Comparison of ENCODE assay signal across 9 mouse cellular contexts in the genomic region with DNA sequence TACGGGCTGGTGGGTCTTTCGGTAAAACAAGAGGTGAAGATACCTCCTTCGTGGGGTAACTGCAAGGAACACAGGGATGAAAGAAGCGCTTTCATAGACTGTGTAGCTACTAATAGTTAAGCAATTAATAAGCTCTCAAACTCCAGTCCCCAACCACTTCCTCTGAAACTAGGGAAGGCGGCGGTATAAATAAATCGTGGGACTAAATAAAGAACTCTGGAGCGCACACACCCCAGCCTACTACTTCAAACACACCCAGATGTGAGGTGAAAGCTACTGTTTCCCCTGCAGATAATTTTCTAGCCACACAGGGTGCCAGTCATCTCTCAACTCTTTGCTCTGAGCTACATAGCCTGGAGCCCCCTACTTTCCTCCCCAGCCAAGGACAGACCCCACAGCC. TPM values are rescaled to one million over a fixed set of nuclear protein-coding genes. Genes with fewer than 3 reads are reported as not detected.
A peak's percentile ranks its signal among the peaks of the same experiment; 100 is the strongest.
DNase-seq lines count a peak whose midpoint lies in the region; ATAC-seq lines count a peak whose summit lies in the region.
"Had no signal": no experiment of that assay in that cellular context is flagged by ENCODE, and none has a peak within 500 bp of the region (broad histone marks: within the 10 kb centered on the region; RNA-seq: fewer than 3 reads in every experiment).

No protein-coding gene starts in this region.

- no peak overlapping the region for H3K9ac ChIP-seq in heart, embryonic 13.5 days
- no peak overlapping the region for H3K9ac ChIP-seq in heart, embryonic 12.5 days
- peak overlapping the region; percentile 29 for H3K9ac ChIP-seq in forebrain, embryonic 15.5 days (replicated peaks)

- WGBS in heart, embryonic 13.5 days = 60% methylated on average over 8 of the region's 8 CpGs
- 75% methylated on average over 8 of the region's 8 CpGs for WGBS in heart, embryonic 12.5 days
- WGBS in forebrain, embryonic 15.5 days = 13% methylated on average over 8 of the region's 8 CpGs

- 0 out of 2 replicates have a peak overlapping the region, but pooled peaks have one; percentile 32 for H3K27ac ChIP-seq in heart, embryonic 13.5 days (replicated peaks)
- H3K27ac ChIP-seq in heart, embryonic 12.5 days (ENCODE audit: poor library complexity, severe bottlenecking) = no peak overlapping the region
- H3K27ac ChIP-seq in forebrain, embryonic 15.5 days (replicated peaks) = peak overlapping the region; percentile 85

- no peak overlapping the region for H3K4me3 ChIP-seq in heart, embryonic 13.5 days
- H3K4me3 ChIP-seq in heart, embryonic 12.5 days = no peak overlapping the region
- H3K4me3 ChIP-seq in forebrain, embryonic 15.5 days = 0 out of 2 replicates have a peak overlapping the region, but pooled peaks have one; percentile 12

- H3K4me1 ChIP-seq in heart, embryonic 13.5 days = peaks cover 40% of the 10 kb centered on the region
- H3K4me1 ChIP-seq in heart, embryonic 12.5 days (replicated peaks) = peaks cover 39% of the 10 kb centered on the region
- peaks cover 90% of the 10 kb centered on the region for H3K4me1 ChIP-seq in forebrain, embryonic 15.5 days

- peaks cover 18% of the 10 kb centered on the region for H3K36me3 ChIP-seq in heart, embryonic 13.5 days
- H3K36me3 ChIP-seq in heart, embryonic 12.5 days = peaks cover 5% of the 10 kb centered on the region; the same call in 1 of the 2 replicates
- H3K36me3 ChIP-seq in forebrain, embryonic 15.5 days = peaks cover 17% of the 10 kb centered on the region

- no peak for ATAC-seq in heart, embryonic 13.5 days (ENCODE audit: extremely low read depth, insufficient number of reproducible peaks, low FRiP score, low TSS enrichment)
- ATAC-seq in heart, embryonic 12.5 days (ENCODE audit: insufficient number of reproducible peaks, low FRiP score) = no peak
- ATAC-seq in forebrain, embryonic 15.5 days (replicated peaks) = no peak
- ATAC-seq in megakaryocyte progenitor cell, adult 5-6 weeks (replicated peaks; ENCODE audit: poor library complexity) = peak; percentile 47; the same call in 1 of the 2 replicates
- no peak for ATAC-seq in erythroid progenitor cell, adult 5-6 weeks (replicated peaks; ENCODE audit: low FRiP score, poor library complexity, severe bottlenecking)

- no peak overlapping the region for H3K4me2 ChIP-seq in heart, embryonic 13.5 days
- no peak overlapping the region for H3K4me2 ChIP-seq in heart, embryonic 12.5 days
- H3K4me2 ChIP-seq in forebrain, embryonic 15.5 days (replicated peaks) = peak overlapping the region; percentile 34

- no peaks in the 10 kb centered on the region for H3K9me3 ChIP-seq in heart, embryonic 13.5 days
- no peaks in the 10 kb centered on the region for H3K9me3 ChIP-seq in heart, embryonic 12.5 days (replicated peaks)
- no peaks in the 10 kb centered on the region for H3K9me3 ChIP-seq in forebrain, embryonic 15.5 days

- no peaks in the 10 kb centered on the region for H3K27me3 ChIP-seq in heart, embryonic 13.5 days (replicated peaks)
- H3K27me3 ChIP-seq in heart, embryonic 12.5 days (replicated peaks) = no peaks in the 10 kb centered on the region
- H3K27me3 ChIP-seq in forebrain, embryonic 15.5 days = no peaks in the 10 kb centered on the region

- DNase-seq in CD4-positive helper T cell, adult 2 months (ENCODE audit: low read depth, low spot score) = peak; percentile 23
- DNase-seq in adrenal gland, adult 8-10 months = no peak
- no peak for DNase-seq in adrenal gland, postnatal 36 days

RNA-seq across cellular contexts. Expression of a gene that starts 12.2 kb away (rescaled TPM):
- polyA plus RNA-seq in heart, embryonic 13.5 days (2015; fragmentation: Nextera tagmentation; extraction: Ambion mirVana) = 8.9 and 9.3 TPM in 2 replicates
- 13.5 and 14.4 TPM in 2 replicates for polyA plus RNA-seq in heart, embryonic 12.5 days (2016; fragmentation: Nextera tagmentation; extraction: Ambion mirVana)
- polyA plus RNA-seq in forebrain, embryonic 15.5 days (2015; fragmentation: Nextera tagmentation; extraction: Ambion mirVana) = 48.0 and 51.5 TPM in 2 replicates
- total RNA-seq in megakaryocyte progenitor cell, adult 5-6 weeks (2015) = 1.9 and 3.3 TPM in 2 replicates
- 1.1 and 1.7 TPM in 2 replicates for total RNA-seq in megakaryocyte progenitor cell, adult 5-6 weeks (2017)
- 1 to 10 TPM; 4.8 to 7.7 (median 5.1) TPM for total RNA-seq in adrenal gland, adult 8-10 months (2022)
- 0.84 and 1.1 TPM in 2 replicates for total RNA-seq in erythroid progenitor cell, adult 5-6 weeks (2015; ENCODE audit: low replicate concordance)
- 0.13 and 0.83 TPM in 2 replicates for total RNA-seq in erythroid progenitor cell, adult 5-6 weeks (2017; ENCODE audit: low replicate concordance)
- total RNA-seq in adrenal gland, postnatal 36 days (2021) = 1 to 10 TPM; 2.5 to 5.7 TPM

RNA-seq across cellular contexts. Expression of a gene that starts 41.3 kb away (rescaled TPM):
- polyA plus RNA-seq in heart, embryonic 13.5 days (2015; fragmentation: Nextera tagmentation; extraction: Ambion mirVana) = not detected in 2 replicates
- not detected in 2 replicates for polyA plus RNA-seq in heart, embryonic 12.5 days (2016; fragmentation: Nextera tagmentation; extraction: Ambion mirVana)
- 3.9 and 4.6 TPM in 2 replicates for polyA plus RNA-seq in forebrain, embryonic 15.5 days (2015; fragmentation: Nextera tagmentation; extraction: Ambion mirVana)
- total RNA-seq in megakaryocyte progenitor cell, adult 5-6 weeks (2015) = not detected in 2 replicates
- total RNA-seq in megakaryocyte progenitor cell, adult 5-6 weeks (2017) = not detected in 2 replicates
- not detected for total RNA-seq in adrenal gland, adult 8-10 months (2022)
- not detected in 2 replicates for total RNA-seq in erythroid progenitor cell, adult 5-6 weeks (2015; ENCODE audit: low replicate concordance)
- not detected in 2 replicates for total RNA-seq in erythroid progenitor cell, adult 5-6 weeks (2017; ENCODE audit: low replicate concordance)
- not detected for total RNA-seq in adrenal gland, postnatal 36 days (2021)
- polyA plus RNA-seq: gonadal fat pad, adult 2 months had no signal
